Mouse (Mus musculus): ENCODE data around the gene Celsr1. TPM values are rescaled to one million over a fixed set of nuclear protein-coding genes. Genes with fewer than 3 reads are reported as not detected.
A peak's percentile ranks its signal among the peaks of the same experiment; 100 is the strongest.

Gene Celsr1
- polyA plus RNA-seq, 1 experiment from 2014 or later = 1.6 TPM

DNA sequence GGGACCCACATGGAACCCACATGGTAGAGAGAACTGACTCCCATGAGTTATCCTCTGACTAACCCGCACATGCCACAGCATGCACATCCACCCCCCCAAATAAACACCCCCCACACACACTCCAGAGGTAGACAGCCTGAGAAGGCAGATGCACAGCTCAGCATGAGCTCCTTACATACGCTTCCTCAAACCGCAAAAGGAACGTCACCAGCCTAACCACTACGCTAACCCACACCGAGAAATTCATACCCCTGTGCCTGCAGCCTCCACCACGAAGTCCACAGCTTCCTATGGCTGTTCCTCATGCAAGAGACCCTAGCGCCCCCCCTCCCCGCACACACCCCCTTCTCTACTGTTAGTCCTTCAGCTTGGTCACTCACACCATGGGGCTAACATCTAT, 11.6 kb downstream of the Celsr1 start:
- 84% methylated on average over 9 of the region's 9 CpGs for WGBS

DNA sequence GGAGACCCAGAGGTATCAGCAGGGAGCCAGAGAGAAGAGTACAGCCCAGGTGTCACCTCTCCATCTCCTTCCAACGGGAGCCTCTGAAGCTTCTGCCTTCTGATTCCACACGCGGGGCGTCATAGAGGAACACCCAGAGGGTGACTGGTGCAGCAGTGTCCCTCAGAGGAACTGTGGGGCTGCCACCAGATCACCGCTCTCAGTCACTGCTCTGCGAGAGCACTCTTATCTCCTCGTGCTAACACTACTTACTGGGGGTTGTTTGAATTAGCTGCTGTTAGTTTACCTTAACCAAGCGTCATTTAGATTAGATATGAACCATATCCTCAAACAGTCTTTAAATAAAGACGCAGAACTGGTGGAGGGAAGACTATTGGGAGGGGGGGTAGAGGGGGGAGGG, 12.3 kb downstream of the Celsr1 start:
- Histone ChIP-seq H3K9me3 (no peaks in the 10 kb centered on the region), H3K4me3 (no peak overlapping the region), H3K4me1 (replicated peaks) (peaks cover 9% of the 10 kb centered on the region), H3K36me3 (no peaks in the 10 kb centered on the region), H3K27ac (replicated peaks) (no peak overlapping the region), H3K27me3 (no peaks in the 10 kb centered on the region), H3K4me2 (no peak overlapping the region), H3K9ac (no peak overlapping the region)
- ATAC-seq (ENCODE audit: low FRiP score, low read depth) = no peak
- WGBS = 87% methylated on average over 9 of the region's 9 CpGs

More for the DNA sequence above, 11.6 kb downstream of the Celsr1 start:
- no peak overlapping the region for H3K27ac ChIP-seq (replicated peaks)
- no peak overlapping the region for H3K4me3 ChIP-seq
- no peaks in the 10 kb centered on the region for H3K36me3 ChIP-seq
- H3K27me3 ChIP-seq = no peaks in the 10 kb centered on the region
- H3K9ac ChIP-seq = no peak overlapping the region
- no peak overlapping the region for H3K4me2 ChIP-seq
- ATAC-seq (ENCODE audit: low FRiP score, low read depth) = no peak
- H3K9me3 ChIP-seq = no peaks in the 10 kb centered on the region
- H3K4me1 ChIP-seq (replicated peaks) = peaks cover 8% of the 10 kb centered on the region

GRCm38 (mm10) chr15:86020008-86020407, 13.6 kb downstream of the Celsr1 start:
- Histone ChIP-seq H3K9ac (no peak overlapping the region), H3K4me2 (no peak overlapping the region)
- no peak for ATAC-seq (ENCODE audit: low FRiP score, low read depth)

GRCm38 (mm10) chr15:86018753-86019512, 14.6 kb downstream of the Celsr1 start:
- H3K27ac ChIP-seq (replicated peaks) = no peak overlapping the region
- H3K4me3 ChIP-seq = no peak overlapping the region
- H3K4me1 ChIP-seq (replicated peaks) = peaks cover 16% of the 10 kb centered on the region
- no peak overlapping the region for H3K9ac ChIP-seq
- no peaks in the 10 kb centered on the region for H3K9me3 ChIP-seq
- ATAC-seq (ENCODE audit: low FRiP score, low read depth) = no peak
- H3K27me3 ChIP-seq = no peaks in the 10 kb centered on the region
- no peaks in the 10 kb centered on the region for H3K36me3 ChIP-seq
- H3K4me2 ChIP-seq = no peak overlapping the region
- WGBS = 93% methylated on average over 5 of the region's 5 CpGs

More at GRCm38 (mm10) chr15:86020008-86020407, 13.6 kb downstream of the Celsr1 start:
- Histone ChIP-seq H3K36me3 (no peaks in the 10 kb centered on the region), H3K4me3 (no peak overlapping the region), H3K9me3 (no peaks in the 10 kb centered on the region), H3K27me3 (no peaks in the 10 kb centered on the region), H3K4me1 (replicated peaks) (peaks cover 13% of the 10 kb centered on the region), H3K27ac (replicated peaks) (no peak overlapping the region)
- 73% methylated on average over 8 of the region's 8 CpGs for WGBS

DNA sequence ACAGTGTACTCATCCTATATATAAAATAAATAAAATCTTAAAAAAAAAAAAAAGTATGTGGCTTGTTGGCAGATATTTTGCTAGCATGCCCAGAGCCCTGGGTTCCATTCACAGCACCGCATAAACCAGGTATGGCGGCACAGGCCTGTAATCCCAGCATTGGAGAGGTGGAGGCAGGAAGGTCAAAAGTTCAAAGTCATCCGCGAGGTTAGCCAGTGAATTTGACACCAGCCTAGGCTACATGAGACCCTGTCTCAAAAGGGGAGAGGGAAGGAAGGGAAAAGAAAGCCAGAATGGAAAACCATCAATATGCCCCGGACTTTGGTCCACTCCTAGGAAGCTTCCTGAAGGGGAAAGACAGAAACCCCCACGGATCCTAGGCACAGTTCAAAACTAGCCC, 16.2 kb downstream of the Celsr1 start:
- Histone ChIP-seq H3K4me3 (no peak overlapping the region), H3K27ac (replicated peaks) (no peak overlapping the region), H3K4me1 (replicated peaks) (peaks cover 30% of the 10 kb centered on the region), H3K27me3 (no peaks in the 10 kb centered on the region), H3K36me3 (no peaks in the 10 kb centered on the region), H3K9me3 (no peaks in the 10 kb centered on the region), H3K4me2 (no peak overlapping the region), H3K9ac (no peak overlapping the region)
- ATAC-seq (ENCODE audit: low FRiP score, low read depth) = no peak
- 96% methylated on average over 6 of the region's 6 CpGs for WGBS

GRCm38 (mm10) chr15:86015860-86016541, 17.6 kb downstream of the Celsr1 start:
- Histone ChIP-seq H3K4me1 (replicated peaks) (peaks cover 30% of the 10 kb centered on the region), H3K9me3 (no peaks in the 10 kb centered on the region), H3K36me3 (no peaks in the 10 kb centered on the region), H3K27ac (replicated peaks) (no peak overlapping the region), H3K4me2 (no peak overlapping the region), H3K9ac (no peak overlapping the region), H3K4me3 (no peak overlapping the region), H3K27me3 (no peaks in the 10 kb centered on the region)
- ATAC-seq (ENCODE audit: low FRiP score, low read depth) = no peak
- WGBS = 67% methylated on average over 13 of the region's 13 CpGs

GRCm38 (mm10) chr15:86015026-86015425, 18.6 kb downstream of the Celsr1 start:
- no peak for ATAC-seq (ENCODE audit: low FRiP score, low read depth)
- WGBS = 83% methylated on average over 7 of the region's 7 CpGs

GRCm38 (mm10) chr15:86013656-86014055, 19.9 kb downstream of the Celsr1 start:
- no peak overlapping the region for H3K4me2 ChIP-seq
- H3K36me3 ChIP-seq = no peaks in the 10 kb centered on the region
- no peak overlapping the region for H3K4me3 ChIP-seq
- H3K9me3 ChIP-seq = no peaks in the 10 kb centered on the region
- H3K27ac ChIP-seq (replicated peaks) = no peak overlapping the region
- H3K27me3 ChIP-seq = no peaks in the 10 kb centered on the region
- no peak for ATAC-seq (ENCODE audit: low FRiP score, low read depth)
- no peak overlapping the region for H3K9ac ChIP-seq
- WGBS = 18% methylated on average over 10 of the region's 10 CpGs
- peaks cover 22% of the 10 kb centered on the region for H3K4me1 ChIP-seq (replicated peaks)

More at GRCm38 (mm10) chr15:86015026-86015425, 18.6 kb downstream of the Celsr1 start:
- no peaks in the 10 kb centered on the region for H3K27me3 ChIP-seq
- H3K4me2 ChIP-seq = no peak overlapping the region
- H3K9me3 ChIP-seq = no peaks in the 10 kb centered on the region
- H3K27ac ChIP-seq (replicated peaks) = no peak overlapping the region
- H3K9ac ChIP-seq = no peak overlapping the region
- no peak overlapping the region for H3K4me3 ChIP-seq
- H3K36me3 ChIP-seq = no peaks in the 10 kb centered on the region
- peaks cover 24% of the 10 kb centered on the region for H3K4me1 ChIP-seq (replicated peaks)

DNA sequence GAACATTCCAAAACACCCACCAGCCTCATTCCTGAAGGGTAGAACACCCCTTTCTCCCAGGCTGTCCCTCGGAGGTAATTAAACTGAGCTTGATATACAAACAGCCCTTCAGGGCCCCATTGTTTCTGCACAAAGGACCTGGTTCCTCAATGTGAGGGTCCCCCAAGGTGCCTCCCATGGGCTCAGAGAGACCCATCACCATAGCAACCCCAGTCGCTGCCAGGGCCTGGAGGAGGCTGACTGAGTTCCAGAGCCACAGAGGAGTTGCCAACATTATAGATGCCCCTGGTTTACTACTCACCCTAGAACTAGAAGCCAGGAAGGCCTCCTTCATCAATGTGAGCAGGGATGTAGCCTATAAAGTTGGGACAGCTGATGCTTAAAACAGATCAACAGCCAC, 20.4 kb downstream of the Celsr1 start:
- Histone ChIP-seq H3K27me3 (no peaks in the 10 kb centered on the region), H3K27ac (replicated peaks) (no peak overlapping the region), H3K4me3 (no peak overlapping the region), H3K36me3 (no peaks in the 10 kb centered on the region), H3K4me1 (replicated peaks) (peaks cover 22% of the 10 kb centered on the region), H3K9me3 (no peaks in the 10 kb centered on the region), H3K9ac (no peak overlapping the region), H3K4me2 (no peak overlapping the region)
- ATAC-seq (ENCODE audit: low FRiP score, low read depth) = no peak
- 14% methylated on average over 2 of the region's 2 CpGs for WGBS

- Histone ChIP-seq H3K4me1 (replicated peaks) (peaks cover 23% of the 10 kb centered on the region), H3K9me3 (no peaks in the 10 kb centered on the region), H3K4me3 (no peak overlapping the region), H3K9ac (no peak overlapping the region), H3K27me3 (no peaks in the 10 kb centered on the region), H3K4me2 (no peak overlapping the region), H3K36me3 (no peaks in the 10 kb centered on the region), H3K27ac (replicated peaks) (no peak overlapping the region)
- WGBS = 26% methylated on average over 6 of the region's 6 CpGs
- ATAC-seq (ENCODE audit: low FRiP score, low read depth) = no peak
These were observed 25.9 kb downstream of the Celsr1 start for GRCm38 (mm10) chr15:86007690-86008121.

GRCm38 (mm10) chr15:86005691-86006525, 27.7 kb downstream of the Celsr1 start:
- Histone ChIP-seq H3K9me3 (no peaks in the 10 kb centered on the region), H3K4me3 (no peak overlapping the region), H3K27me3 (no peaks in the 10 kb centered on the region), H3K36me3 (no peaks in the 10 kb centered on the region), H3K27ac (replicated peaks) (peak overlapping the region; percentile 73), H3K4me1 (replicated peaks) (peaks cover 30% of the 10 kb centered on the region), H3K9ac (no peak overlapping the region), H3K4me2 (peak overlapping the region; percentile 22)
- 9% methylated on average over 11 of the region's 11 CpGs for WGBS
- peak; percentile 46; the same call in 1 of the 2 replicates for ATAC-seq (ENCODE audit: low FRiP score, low read depth)

DNA sequence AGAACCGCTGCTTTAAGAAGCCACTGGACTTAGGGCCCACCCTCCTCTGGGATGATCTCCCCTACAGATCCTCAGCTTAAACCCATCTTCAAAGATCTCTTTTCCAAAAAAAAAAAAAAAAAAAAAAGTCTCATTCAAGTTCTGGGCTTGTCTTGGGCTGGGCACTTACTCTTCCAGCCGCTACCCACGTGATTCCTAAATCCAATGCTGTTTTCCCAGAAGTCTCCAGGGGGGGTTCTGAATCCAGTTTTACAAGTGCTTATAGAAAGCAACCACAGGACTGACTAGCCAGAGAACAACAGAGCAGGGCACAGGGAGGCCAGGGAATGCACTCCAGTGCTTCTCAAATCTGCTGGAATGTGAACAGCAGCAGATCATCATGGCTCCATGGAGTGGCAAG, 29.5 kb downstream of the Celsr1 start:
- Histone ChIP-seq H3K4me2 (no peak overlapping the region), H3K27ac (replicated peaks) (no peak overlapping the region), H3K9me3 (no peaks in the 10 kb centered on the region), H3K9ac (no peak overlapping the region), H3K4me1 (replicated peaks) (peaks cover 44% of the 10 kb centered on the region), H3K27me3 (no peaks in the 10 kb centered on the region), H3K36me3 (no peaks in the 10 kb centered on the region), H3K4me3 (no peak overlapping the region)
- WGBS = 88% methylated on average over 3 of the region's 3 CpGs
- ATAC-seq (ENCODE audit: low FRiP score, low read depth) = no peak
